In genomic region chr8:110689961-110690360, GRCm38 (mm10) we compare ENCODE assay signal across 14 mouse cellular contexts. TPM values are rescaled to one million over a fixed set of nuclear protein-coding genes. Genes with fewer than 3 reads are reported as not detected.
DNase-seq lines count a peak whose midpoint lies in the region; ATAC-seq and TF ChIP-seq lines count a peak whose summit lies in the region.
"Had no signal": no experiment of that assay in that cellular context is flagged by ENCODE, and none has a peak within 500 bp of the region (broad histone marks: within the 10 kb centered on the region; RNA-seq: fewer than 3 reads in every experiment).

No protein-coding gene starts in this region.

- no peaks in the 10 kb centered on the region for H3K27me3 ChIP-seq in heart, embryonic 10.5 days (ENCODE audit: insufficient read depth, poor library complexity, severe bottlenecking)
- H3K27me3 ChIP-seq in kidney, embryonic 14.5 days (ENCODE audit: control insufficient read depth, insufficient read depth, low read length): no peaks in the 10 kb centered on the region
- H3K27me3 ChIP-seq in kidney, adult 2 months (replicated peaks; ENCODE audit: control insufficient read depth, insufficient read depth, low read length): no peaks in the 10 kb centered on the region
- H3K27me3 ChIP-seq in liver, embryonic 16.5 days (ENCODE audit: control insufficient read depth, insufficient read depth, low read depth, low read length): no peaks in the 10 kb centered on the region
- H3K27me3 ChIP-seq: CH12.LX; hindbrain, embryonic 12.5 days had no signal

- no peak for ATAC-seq in kidney, embryonic 14.5 days (ENCODE audit: low FRiP score, low TSS enrichment)
- peak; percentile 71 for ATAC-seq in common myeloid progenitor, adult 5-6 weeks (replicated peaks; ENCODE audit: low read depth, poor library complexity, severe bottlenecking)
- peak; percentile 66 for ATAC-seq in liver, embryonic 16.5 days (ENCODE audit: low read depth)

- H3K4me3 ChIP-seq in heart, embryonic 10.5 days: no peak overlapping the region
- no peak overlapping the region for H3K4me3 ChIP-seq in kidney, embryonic 14.5 days (ENCODE audit: low read length)
- no peak overlapping the region for H3K4me3 ChIP-seq in kidney, adult 2 months (ENCODE audit: insufficient read depth, low read depth, low read length)
- H3K4me3 ChIP-seq in liver, embryonic 16.5 days (ENCODE audit: low read depth, low read length): no peak overlapping the region
- H3K4me3 ChIP-seq: hindbrain, embryonic 12.5 days had no signal

- no peaks in the 10 kb centered on the region for H3K9me3 ChIP-seq in heart, embryonic 10.5 days
- no peaks in the 10 kb centered on the region for H3K9me3 ChIP-seq in kidney, embryonic 14.5 days (ENCODE audit: control insufficient read depth, low read length)
- no peaks in the 10 kb centered on the region for H3K9me3 ChIP-seq in liver, embryonic 16.5 days (replicated peaks; ENCODE audit: control insufficient read depth, low read length)
- H3K9me3 ChIP-seq: hindbrain, embryonic 12.5 days had no signal

- DNase-seq in heart, embryonic 10.5 days (ENCODE audit: low spot score): no peak
- no peak for DNase-seq in heart, adult 8-10 months (ENCODE audit: low spot score)
- DNase-seq in kidney, adult 2 months: no peak
- no peak for DNase-seq in left cerebral cortex, adult 9 months (ENCODE audit: low spot score in 2 of 2)
- no peak for DNase-seq in urinary bladder, postnatal 4 days (ENCODE audit: low spot score in 2 of 2)
- DNase-seq: gastrocnemius, postnatal 14 days; kidney, postnatal 36 days; layer of hippocampus, adult 9-11 months; thymus, postnatal 4 days had no signal

- WGBS in heart, embryonic 10.5 days: 55% methylated on average over 9 of the region's 9 CpGs
- WGBS in kidney, embryonic 14.5 days: 84% methylated on average over 9 of the region's 9 CpGs
- WGBS in kidney, adult 2 months: 74% methylated on average over 9 of the region's 9 CpGs
- 45% methylated on average over 9 of the region's 9 CpGs for WGBS in liver, embryonic 16.5 days (ENCODE audit: insufficient replicate concordance)

- peaks cover 25% of the 10 kb centered on the region; the same call in 1 of the 2 replicates for H3K36me3 ChIP-seq in heart, embryonic 10.5 days
- peaks cover 3% of the 10 kb centered on the region; the same call in 1 of the 2 replicates for H3K36me3 ChIP-seq in kidney, embryonic 14.5 days (ENCODE audit: control insufficient read depth, insufficient read depth, low read length)
- no peaks in the 10 kb centered on the region for H3K36me3 ChIP-seq in kidney, adult 2 months (ENCODE audit: control insufficient read depth, insufficient read depth, low read length)
- H3K36me3 ChIP-seq in liver, embryonic 16.5 days (ENCODE audit: control insufficient read depth, insufficient read depth): no peaks in the 10 kb centered on the region; the same call in 1 of the 2 replicates

- H3K27ac ChIP-seq in heart, embryonic 10.5 days: peak overlapping the region; percentile 42; the same call in 1 of the 2 replicates
- H3K27ac ChIP-seq in kidney, embryonic 14.5 days (ENCODE audit: low read depth, low read length): peak overlapping the region; percentile 37; the same call in 1 of the 2 replicates
- no peak overlapping the region; the same call in 1 of the 2 replicates for H3K27ac ChIP-seq in kidney, adult 2 months (ENCODE audit: insufficient read depth, low read depth, low read length)
- H3K27ac ChIP-seq in liver, embryonic 16.5 days (ENCODE audit: low read length): no peak overlapping the region
- H3K27ac ChIP-seq: hindbrain, embryonic 12.5 days had no signal

- H3K4me1 ChIP-seq in heart, embryonic 10.5 days: peaks cover 38% of the 10 kb centered on the region
- H3K4me1 ChIP-seq in kidney, embryonic 14.5 days (ENCODE audit: control insufficient read depth, insufficient read depth, low read length): no peaks in the 10 kb centered on the region
- H3K4me1 ChIP-seq in kidney, adult 2 months (ENCODE audit: control insufficient read depth, insufficient read depth, low read length): 0 out of 2 replicates have a peak, but pooled peaks cover 2% of the 10 kb centered on the region
- no peaks in the 10 kb centered on the region for H3K4me1 ChIP-seq in liver, embryonic 16.5 days (ENCODE audit: control insufficient read depth, low read depth, low read length)
- H3K4me1 ChIP-seq: hindbrain, embryonic 12.5 days had no signal

- TF ChIP-seq CTCF in kidney, adult 2 months (conservative IDR thresholded peaks at IDR 0.05; ENCODE audit: insufficient read depth, insufficient read length, low read depth, low read length): no peak

- no peak overlapping the region for H3K4me2 ChIP-seq in kidney, embryonic 14.5 days (replicated peaks; ENCODE audit: low read depth, low read length)
- H3K4me2 ChIP-seq in liver, embryonic 16.5 days (ENCODE audit: low read depth, low read length): no peak overlapping the region
- H3K4me2 ChIP-seq: hindbrain, embryonic 12.5 days had no signal

- no peak for TF ChIP-seq POLR2A in kidney, adult 2 months (IDR thresholded peaks at IDR 0.05; ENCODE audit: low read depth, low read length)

- H3K9ac ChIP-seq in kidney, embryonic 14.5 days (ENCODE audit: low read depth, low read length): no peak overlapping the region
- H3K9ac ChIP-seq in liver, embryonic 16.5 days (ENCODE audit: low read depth, low read length): no peak overlapping the region
- H3K9ac ChIP-seq: hindbrain, embryonic 12.5 days had no signal

RNA-seq across cellular contexts. Expression of gene Mtss1l, which starts 31.3 kb away (rescaled TPM):
- polyA plus RNA-seq in heart, embryonic 10.5 days (2016; fragmentation: Nextera tagmentation; extraction: Ambion mirVana): 5.3 and 6.4 TPM in 2 replicates
- 10 to 100 TPM; 37.7 to 46.3 (median 39.9) TPM for total RNA-seq in heart, adult 8-10 months (2022)
- 11.2 and 11.4 TPM in 2 replicates for polyA plus RNA-seq in kidney, embryonic 14.5 days (2014; fragmentation: Nextera tagmentation; extraction: Ambion mirVana)
- polyA plus RNA-seq in kidney, adult 2 months (2012; rRNA removed): 23.0 and 25.2 TPM in 2 replicates
- 0.34 and 1.4 TPM in 2 replicates for total RNA-seq in common myeloid progenitor, adult 5-6 weeks (2017)
- polyA plus RNA-seq in liver, embryonic 16.5 days (2015; fragmentation: Nextera tagmentation; extraction: Ambion mirVana): 0.53 and 0.57 TPM in 2 replicates

Comparison
In these comparisons a context has a peak if more than half of its experiments do, and no peak if none do; other contexts are left out.
1. H3K27ac ChIP-seq: peak in heart, embryonic 10.5 days (single experiment) and kidney, embryonic 14.5 days (single experiment); none in kidney, adult 2 months (single experiment) and liver, embryonic 16.5 days (single experiment).